Mouse (Mus musculus) limb, embryonic 11.5 days (tissue): ENCODE data around the gene Olfr1500. TPM values are rescaled to one million over a fixed set of nuclear protein-coding genes. Genes with fewer than 3 reads are reported as not detected.

Source experiments
- ATAC-seq: fragments of 200-750 bp; cut with Nextera tagmentation; 2 replicates; pipeline ENCODE4 v1.8.0; 2017; ENCODE audit warnings: low read depth; ENCODE audit not compliant: insufficient number of reproducible peaks, low FRiP score, low TSS enrichment
- DNase-seq: peaks from one replicate; pipeline ENCODE4 v3.0.0-alpha.2; 2015; ENCODE audit warnings: low spot score
- H3K27ac ChIP-seq: fragments of 300-500 bp; sonication (generic); replicated peaks from 2 replicates; pipeline ENCODE4 v1.5.1; 2014; ENCODE audit warnings: low read depth, mild to moderate bottlenecking, low read length
- H3K27me3 ChIP-seq: fragments of 300-500 bp; sonication (generic); 2 replicates; pipeline ENCODE4 v1.6.1; 2014; ENCODE audit warnings: mild to moderate bottlenecking, low read length, mixed read lengths; ENCODE audit not compliant: control insufficient read depth, insufficient read depth
- H3K36me3 ChIP-seq: fragments of 300-500 bp; sonication (generic); 2 replicates; pipeline ENCODE4 v1.6.1; 2014; ENCODE audit warnings: mild to moderate bottlenecking, low read length, moderate library complexity, mixed read lengths; ENCODE audit not compliant: control insufficient read depth, insufficient read depth
- H3K4me1 ChIP-seq: fragments of 300-500 bp; sonication (generic); 2 replicates; pipeline ENCODE4 v1.6.1; 2014; ENCODE audit warnings: low read length, mixed read lengths; ENCODE audit not compliant: control insufficient read depth, insufficient read depth
- H3K4me2 ChIP-seq: fragments of 300-500 bp; sonication (generic); 2 replicates; pipeline ENCODE4 v1.6.1; 2014; ENCODE audit warnings: low read depth, mild to moderate bottlenecking, moderate library complexity; ENCODE audit not compliant: severe bottlenecking
- H3K4me3 ChIP-seq: fragments of 300-500 bp; sonication (generic); 2 replicates; pipeline ENCODE4 v1.5.1; 2014; ENCODE audit warnings: low read depth, low read length
- H3K9ac ChIP-seq: fragments of 300-500 bp; sonication (generic); 2 replicates; pipeline ENCODE4 v1.6.1; 2014; ENCODE audit warnings: mild to moderate bottlenecking, low read length
- H3K9me3 ChIP-seq: fragments of 300-500 bp; sonication (generic); 2 replicates; pipeline ENCODE4 v1.6.1; 2016; ENCODE audit warnings: low read length; ENCODE audit not compliant: control insufficient read depth
- WGBS: fragments of 180-500 bp; shearing (Covaris S2); extraction: QIAGEN DNeasy Blood & Tissue Kit; methylation state at CpG from one replicate; pipeline ENCODE4 v1.1.7; 2014; 5-methylcytosine and 5-hydroxymethylcytosine counted together
- polyA plus RNA-seq: library from polyadenylated mRNA; unstranded; fragments of >200 nt; fragmentation: Nextera tagmentation; extraction: Ambion mirVana; gene quantifications from 2 replicates; pipeline ENCODE4 v1.2.1, GENCODE M21; 2014

Gene Olfr1500
- polyA plus RNA-seq, 1 experiment from 2014 or later, result not detected

GRCm38 (mm10) chr19:13798102-13798501 lies 32.2 kb downstream of the Olfr1500 start, which contains the start of gene Olfr1497:
Gene Olfr1497 (minus strand): TSS chr19:13798202.
- no peak within 1 kb of the TSS for H3K27ac ChIP-seq
- DNase-seq (no peak), ATAC-seq (no peak)
- no peaks in the 10 kb centered on the region for H3K36me3 ChIP-seq
- no peak within 1 kb of the TSS for H3K9ac ChIP-seq
- H3K4me3 ChIP-seq, result no peak within 1 kb of the TSS
- H3K4me1 ChIP-seq, result no peaks in the 10 kb centered on the region
- H3K27me3 ChIP-seq, result no peaks in the 10 kb centered on the region
- no peaks in the 10 kb centered on the region for H3K9me3 ChIP-seq
- H3K4me2 ChIP-seq, result no peak within 1 kb of the TSS

GRCm38 (mm10) chr19:13777578-13777977 lies 52.7 kb downstream of the Olfr1500 start, which contains the start of gene Olfr1496:
Gene Olfr1496 (plus strand): TSS chr19:13777878.
- Histone ChIP-seq H3K4me3 (no peak within 1 kb of the TSS), H3K9me3 (no peaks in the 10 kb centered on the region), H3K4me1 (no peaks in the 10 kb centered on the region), H3K36me3 (no peaks in the 10 kb centered on the region), H3K4me2 (no peak within 1 kb of the TSS), H3K27me3 (no peaks in the 10 kb centered on the region), H3K27ac (no peak within 1 kb of the TSS), H3K9ac (no peak within 1 kb of the TSS)
- ATAC-seq (no peak), DNase-seq (no peak)
- 89% methylated on average over 1 of the region's 1 CpGs for WGBS

Other genes starting within 250 kb of the Olfr1500 start
- not detected in 2 replicates for gene Olfr1484, start 247.0 kb downstream of the Olfr1500 start, polyA plus RNA-seq
- gene Olfr1487, start 213.1 kb downstream of the Olfr1500 start, polyA plus RNA-seq, result not detected in 2 replicates
- gene Olfr1489, start 198.9 kb downstream of the Olfr1500 start, polyA plus RNA-seq, result not detected in 2 replicates
- gene Olfr1490, start 179.4 kb downstream of the Olfr1500 start, polyA plus RNA-seq, result not detected in 2 replicates
- gene Olfr1491, start 133.2 kb downstream of the Olfr1500 start, polyA plus RNA-seq, result not detected in 2 replicates
- not detected in 2 replicates for gene Olfr1493-ps1, start 107.2 kb downstream of the Olfr1500 start, polyA plus RNA-seq
- gene Olfr1494, start 90.8 kb downstream of the Olfr1500 start, polyA plus RNA-seq, result not detected in 2 replicates
- not detected in 2 replicates for gene Olfr1495, start 65.9 kb downstream of the Olfr1500 start, polyA plus RNA-seq
- not detected in 2 replicates for gene Olfr1496, start 52.6 kb downstream of the Olfr1500 start, polyA plus RNA-seq
- not detected in 2 replicates for gene Olfr1497, start 32.3 kb downstream of the Olfr1500 start, polyA plus RNA-seq
- gene Olfr1499, start 11.0 kb downstream of the Olfr1500 start, polyA plus RNA-seq, result not detected in 2 replicates
- not detected in 2 replicates for gene Olfr1501, start 20.2 kb upstream of the Olfr1500 start, polyA plus RNA-seq
- gene Olfr1502, start 31.3 kb upstream of the Olfr1500 start, polyA plus RNA-seq, result not detected in 2 replicates
- not detected in 2 replicates for gene Olfr1504, start 67.4 kb upstream of the Olfr1500 start, polyA plus RNA-seq
- gene Olfr1505, start 83.0 kb upstream of the Olfr1500 start, polyA plus RNA-seq, result not detected in 2 replicates